Mouse (Mus musculus): ENCODE measurements around the gene Mis18bp1.
"Not testable (repeated sequence)": the region's sequence is repeated elsewhere in the genome, so short reads cannot be mapped to it uniquely, and the experiment has no call there.

Mis18bp1 gene

DNA sequence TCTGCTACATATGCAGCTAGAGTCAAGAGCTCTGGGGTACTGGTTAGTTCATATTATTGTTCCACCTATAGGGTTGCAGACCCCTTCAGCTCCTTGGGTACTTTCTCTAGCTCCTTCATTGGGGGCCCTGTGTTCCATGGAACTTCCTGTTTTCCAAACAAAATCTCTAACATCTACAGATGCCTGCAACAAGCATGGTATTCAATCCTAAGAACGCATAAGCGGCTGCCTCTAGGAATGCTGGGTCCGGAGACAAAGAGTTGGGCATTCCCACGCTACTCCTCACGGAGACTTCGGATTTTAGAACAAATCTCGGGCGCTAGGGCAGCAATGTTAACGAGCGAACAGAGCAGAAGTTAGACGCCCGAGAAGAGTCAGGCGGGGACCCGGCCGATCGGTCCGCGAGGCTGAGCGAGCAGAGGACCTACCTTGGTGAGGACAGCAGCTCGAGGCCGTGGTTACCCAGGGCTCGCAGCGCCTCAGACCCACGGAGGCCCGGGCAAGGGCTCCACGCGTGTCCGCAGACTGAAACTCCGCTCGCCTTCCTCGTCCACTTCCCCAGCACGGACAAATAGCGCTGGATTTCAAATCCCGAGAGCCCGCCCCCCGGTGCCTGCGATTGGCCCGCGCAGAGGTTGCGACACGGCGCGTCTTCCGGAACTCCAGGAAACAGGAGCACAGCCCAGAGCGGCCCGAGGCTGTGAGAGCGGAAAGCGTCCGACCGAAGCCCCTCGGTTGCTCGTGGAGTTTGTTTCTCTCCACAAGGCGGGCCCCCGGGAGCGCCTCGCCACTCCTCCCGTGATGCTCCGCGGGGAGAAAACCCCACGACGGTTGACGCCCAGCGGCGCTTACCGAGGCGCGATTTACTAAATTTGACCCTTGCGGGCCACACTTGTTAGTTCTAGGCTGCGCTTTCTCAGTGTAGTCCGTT, at the start of gene Mis18bp1:
Gene Mis18bp1 (minus strand): TSS at position 584 of the 931 bp plus-strand sequence.
- peak; percentile 96 for DNase-seq (ENCODE audit: low read depth, low spot score)

GRCm38 (mm10) chr12:65216404-65216840, 44.0 kb upstream of the Mis18bp1 start:
- DNase-seq (ENCODE audit: low read depth, low spot score): no peak

DNA sequence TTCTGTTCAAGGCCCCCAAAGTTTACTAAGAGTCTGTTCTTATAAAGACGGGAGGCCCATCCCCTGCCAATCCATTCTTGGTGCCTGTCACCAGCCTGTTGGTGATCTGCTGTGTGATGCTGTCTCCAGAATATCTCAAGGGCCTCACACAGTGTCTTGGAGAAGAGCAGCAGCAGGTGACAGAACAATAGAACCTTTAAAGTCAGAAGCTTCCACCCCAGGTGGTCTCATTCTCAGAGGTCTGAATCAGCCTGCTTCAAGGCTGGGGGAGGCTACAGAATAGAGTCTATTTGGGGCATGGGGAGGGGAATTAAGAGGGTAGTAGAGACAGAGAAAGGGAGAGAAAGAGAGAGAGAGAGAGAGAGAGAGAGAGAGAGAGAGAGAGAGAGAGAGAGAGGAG, 34.0 kb upstream of the Mis18bp1 start:
- DNase-seq (ENCODE audit: low read depth, low spot score): no peak

GRCm38 (mm10) chr12:65201812-65202211, 29.4 kb upstream of the Mis18bp1 start:
- DNase-seq (ENCODE audit: low read depth, low spot score): no peak

- no peak for DNase-seq (ENCODE audit: low read depth, low spot score)
Observed at GRCm38 (mm10) chr12:65194003-65194530, 21.7 kb upstream of the Mis18bp1 start.

DNA sequence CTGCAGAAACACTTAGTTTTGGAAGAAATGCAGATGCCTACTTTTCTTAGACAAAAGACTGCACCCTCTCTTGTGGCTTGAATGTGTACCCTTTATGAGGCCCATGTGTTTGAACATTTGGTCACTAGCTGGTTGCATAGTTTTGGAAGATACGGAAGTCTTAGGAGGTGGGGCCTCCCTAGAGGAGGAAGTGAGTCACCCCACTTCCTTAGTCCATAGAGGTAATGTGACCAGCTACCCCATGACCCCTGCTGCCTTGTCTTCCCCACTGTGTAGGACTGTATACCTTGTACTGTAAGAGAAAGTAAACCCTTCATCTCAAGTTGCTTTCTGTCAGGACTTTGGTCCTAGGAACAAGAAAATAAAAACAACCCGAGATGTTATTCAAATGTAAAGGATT, 16.8 kb upstream of the Mis18bp1 start:
- no peak for DNase-seq (ENCODE audit: low read depth, low spot score)

DNA sequence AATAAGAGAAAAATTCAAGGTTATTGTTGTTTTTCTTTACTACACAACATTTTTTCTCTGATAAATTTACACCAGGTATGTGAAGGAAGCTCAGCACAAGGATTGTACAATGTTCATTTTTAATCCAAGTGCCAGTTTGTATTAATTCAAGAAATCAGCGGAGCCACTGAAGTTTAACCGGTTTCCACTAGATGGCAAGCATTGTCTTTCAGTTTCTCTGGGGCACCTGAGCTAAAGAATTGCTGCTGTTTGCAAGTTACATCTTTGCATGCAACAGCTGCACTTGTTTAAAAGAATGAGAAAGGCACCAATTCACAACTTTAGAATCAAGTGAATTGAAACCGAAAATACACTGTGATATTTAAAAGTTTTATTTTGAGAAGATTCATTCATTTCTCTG, 15.0 kb upstream of the Mis18bp1 start:
- DNase-seq (ENCODE audit: low read depth, low spot score): no peak

- DNase-seq (ENCODE audit: low read depth, low spot score): no peak
Observed at GRCm38 (mm10) chr12:65173736-65174135, 1.3 kb upstream of the Mis18bp1 start.

DNA sequence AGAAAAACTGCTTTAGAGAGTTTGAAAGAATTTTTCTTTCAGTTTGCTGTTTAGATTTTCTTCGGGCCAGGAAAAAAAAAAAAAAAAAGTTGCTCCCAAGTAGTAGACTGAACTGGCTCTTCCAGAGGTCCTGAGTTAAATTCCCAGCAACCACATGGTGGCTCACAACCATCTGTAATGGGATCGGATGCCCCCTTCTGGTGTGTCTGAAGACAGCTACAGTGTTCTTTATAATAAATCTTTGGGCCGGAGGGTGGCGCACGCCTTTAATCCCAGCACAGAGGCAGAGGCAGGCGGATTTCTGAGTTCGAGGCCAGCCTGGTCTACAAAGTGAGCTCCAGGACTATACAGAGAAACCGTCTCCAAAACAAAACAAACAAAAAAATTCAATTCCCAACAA, 555 bp upstream of the Mis18bp1 start:
- DNase-seq (ENCODE audit: low read depth, low spot score): peak; percentile 72

GRCm38 (mm10) chr12:65136121-65136520, 36.3 kb downstream of the Mis18bp1 start:
- DNase-seq (ENCODE audit: low read depth, low spot score): not testable (repeated sequence)

GRCm38 (mm10) chr12:65119451-65119850, 53.0 kb downstream of the Mis18bp1 start:
- no peak for DNase-seq (ENCODE audit: low read depth, low spot score)

DNA sequence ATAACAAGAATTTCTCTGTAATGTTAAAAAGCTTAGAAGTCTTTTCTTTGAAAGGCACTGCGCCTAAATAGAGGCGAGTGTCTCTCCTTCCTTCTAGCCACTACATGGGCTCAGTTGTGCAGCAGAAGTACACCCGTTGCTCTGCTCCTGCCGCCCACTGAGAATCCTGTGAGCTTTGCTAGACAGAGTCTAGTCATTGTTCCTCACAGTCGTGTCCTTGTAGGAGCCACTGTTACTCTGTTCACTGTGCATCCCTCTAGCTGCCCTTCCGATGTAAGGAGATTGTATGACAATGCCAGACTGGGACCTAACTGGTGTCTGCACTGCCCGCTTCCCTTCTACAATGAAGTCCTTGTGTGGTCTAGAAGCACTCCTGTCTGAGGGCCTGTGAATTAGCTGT, 53.4 kb downstream of the Mis18bp1 start:
- DNase-seq (ENCODE audit: low read depth, low spot score): no peak

DNA sequence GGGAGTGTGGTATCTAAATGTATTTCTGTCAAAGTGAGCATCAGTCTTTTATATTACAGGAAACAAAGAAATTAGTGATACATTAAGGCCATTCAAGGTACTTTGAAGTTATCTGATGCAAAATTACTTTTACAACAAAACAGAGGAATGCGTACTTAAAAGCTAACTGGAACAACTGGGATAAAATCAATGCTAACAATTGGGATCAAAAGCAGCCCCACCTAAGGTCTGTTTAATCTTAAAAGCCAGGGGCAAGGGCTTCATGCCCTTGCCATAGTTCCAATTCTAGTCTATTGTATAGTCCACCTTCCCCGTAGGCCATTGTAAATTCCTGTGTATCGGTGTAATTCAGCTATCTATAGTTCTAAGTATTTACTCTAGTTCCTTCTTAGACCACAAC, 57.4 kb downstream of the Mis18bp1 start:
- not testable (repeated sequence) for DNase-seq (ENCODE audit: low read depth, low spot score)

DNA sequence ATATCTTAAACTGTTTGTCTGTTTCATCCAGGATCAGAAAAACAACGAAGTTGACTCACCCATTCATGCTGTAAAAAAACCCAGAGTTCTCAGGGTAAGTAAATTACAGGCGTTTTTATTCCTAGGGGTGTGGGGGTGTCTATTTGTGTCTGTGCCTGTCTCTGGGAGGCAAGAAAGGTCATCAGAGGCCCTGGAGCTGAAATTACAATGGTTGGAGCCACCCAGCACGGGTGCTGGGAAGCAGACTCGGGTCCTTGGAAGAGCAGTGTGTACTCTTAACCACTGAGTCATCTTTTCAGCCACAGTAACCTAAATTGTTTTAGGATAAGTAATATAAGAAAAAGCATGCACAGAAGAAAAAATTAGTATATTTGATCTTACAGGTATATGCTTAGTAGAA, 58.5 kb downstream of the Mis18bp1 start:
- DNase-seq (ENCODE audit: low read depth, low spot score): no peak

DNA sequence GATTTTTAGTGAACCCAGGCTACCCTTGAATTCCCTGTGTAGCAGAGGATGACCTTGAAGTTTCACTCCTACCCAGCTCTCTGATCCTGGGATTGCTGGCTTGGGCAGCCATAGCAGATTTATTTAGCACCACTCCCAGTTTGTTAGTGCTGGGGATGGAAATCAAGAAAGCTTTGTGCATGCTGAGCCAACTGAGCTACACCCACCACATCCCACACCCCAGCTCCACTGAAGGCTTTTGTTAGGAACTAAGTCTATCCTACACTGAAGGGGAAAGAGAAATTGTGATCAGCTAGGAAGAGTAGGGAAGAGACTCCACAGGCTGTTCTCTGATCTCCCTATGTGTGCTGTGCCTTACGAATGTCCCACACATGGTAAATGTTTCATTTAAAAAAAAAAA, 59.6 kb downstream of the Mis18bp1 start:
- DNase-seq (ENCODE audit: low read depth, low spot score): no peak

DNA sequence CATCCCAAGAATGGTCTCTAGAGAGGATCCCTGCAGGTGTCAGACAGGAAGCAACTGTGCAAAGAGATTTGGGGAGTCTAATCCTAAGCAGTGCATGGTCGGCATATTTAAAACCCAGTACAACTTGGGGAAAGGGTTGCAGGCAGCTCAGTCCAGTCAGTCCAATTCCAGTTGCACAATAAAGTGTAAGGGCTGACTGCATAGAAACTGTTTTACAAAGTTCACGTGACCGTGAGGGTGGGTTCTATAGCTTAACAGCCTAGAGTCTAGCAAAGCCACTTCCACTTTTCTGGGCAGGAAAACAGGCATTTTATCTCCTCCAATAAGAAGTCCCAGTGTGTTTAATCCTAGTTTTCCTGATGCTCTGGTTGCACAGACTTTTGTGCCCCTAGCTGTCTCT, 60.9 kb downstream of the Mis18bp1 start:
- no peak for DNase-seq (ENCODE audit: low read depth, low spot score)

DNA sequence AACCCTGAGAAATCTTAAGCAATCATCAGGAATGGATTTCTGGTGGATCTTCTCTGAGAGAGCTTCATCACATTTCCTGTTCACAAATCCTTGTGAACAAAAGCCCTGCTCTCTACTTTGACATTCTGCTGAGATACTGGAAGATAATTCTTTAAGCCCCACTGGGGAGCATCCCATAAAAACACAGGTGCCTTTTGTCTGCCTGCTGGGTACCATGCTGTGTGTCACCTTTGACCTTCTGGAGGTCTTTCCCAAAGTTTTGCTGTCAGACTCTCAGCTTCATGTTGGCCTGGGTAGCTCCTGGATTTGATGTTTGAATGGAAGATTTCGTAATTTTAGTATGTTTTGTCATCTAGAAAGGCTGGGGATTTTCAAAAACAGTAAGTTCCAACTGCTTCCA, 63.7 kb downstream of the Mis18bp1 start:
- DNase-seq (ENCODE audit: low read depth, low spot score): no peak

Measured in CD4-positive, CD25-positive, alpha-beta regulatory T cell, adult 2 months (primary cell).